Mouse (Mus musculus): Measurements from ENCODE around the gene Fhl2.

Fhl2 gene

DNA sequence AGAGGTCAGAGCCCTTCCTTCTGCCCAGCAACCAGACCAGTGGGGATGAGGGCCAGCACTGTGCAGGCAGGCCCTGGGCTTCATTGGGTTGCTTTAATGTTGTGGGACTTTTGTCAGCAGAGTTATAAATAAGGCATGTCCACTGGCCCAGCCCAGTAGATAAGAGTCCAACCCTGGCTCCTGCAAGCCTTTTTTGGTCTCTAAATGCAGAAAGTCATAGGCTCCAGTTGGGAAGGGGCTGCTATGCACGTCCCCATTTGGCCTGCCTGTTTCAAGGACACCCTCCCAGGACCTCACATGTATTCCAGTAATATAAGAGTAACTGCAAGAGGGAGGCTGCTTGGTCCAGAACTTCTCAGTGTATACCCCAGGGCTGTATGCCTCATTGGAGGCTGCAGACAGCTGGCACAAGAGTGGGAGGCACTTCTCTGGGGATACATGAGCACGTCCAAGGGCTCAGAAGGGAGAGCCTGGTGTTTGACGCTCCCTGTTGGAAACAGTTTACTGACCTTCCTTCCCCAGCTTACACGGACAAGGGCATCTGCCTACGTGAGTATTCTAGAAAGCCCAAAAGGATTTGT lies at the start of gene Fhl2:
Fhl2 (minus strand) TSS at position 324 of the 581 bp plus-strand sequence.
- no peak for DNase-seq (ENCODE audit: low spot score in 2 of 2)

DNA sequence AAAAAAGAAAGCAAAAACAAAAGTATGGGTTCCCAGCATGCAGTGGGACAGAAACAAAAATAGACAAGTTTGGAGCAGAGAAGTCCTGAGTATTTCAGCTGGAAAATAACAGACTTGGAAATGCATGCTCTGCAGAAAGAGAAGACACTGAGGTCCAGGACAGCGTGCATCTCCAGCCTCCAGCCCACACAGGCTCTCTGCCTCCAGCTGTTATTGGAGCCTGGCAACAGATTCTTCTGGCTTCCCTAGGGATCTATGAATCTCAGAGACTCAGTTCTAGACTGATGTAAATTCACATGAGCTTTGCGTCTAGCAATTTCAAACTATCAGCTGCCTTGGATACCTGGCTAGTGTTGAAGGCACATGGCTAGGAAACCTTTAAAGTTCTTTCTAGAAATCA lies 48.2 kb upstream of the Fhl2 start:
- no peak for DNase-seq (ENCODE audit: low spot score in 2 of 2)

DNA sequence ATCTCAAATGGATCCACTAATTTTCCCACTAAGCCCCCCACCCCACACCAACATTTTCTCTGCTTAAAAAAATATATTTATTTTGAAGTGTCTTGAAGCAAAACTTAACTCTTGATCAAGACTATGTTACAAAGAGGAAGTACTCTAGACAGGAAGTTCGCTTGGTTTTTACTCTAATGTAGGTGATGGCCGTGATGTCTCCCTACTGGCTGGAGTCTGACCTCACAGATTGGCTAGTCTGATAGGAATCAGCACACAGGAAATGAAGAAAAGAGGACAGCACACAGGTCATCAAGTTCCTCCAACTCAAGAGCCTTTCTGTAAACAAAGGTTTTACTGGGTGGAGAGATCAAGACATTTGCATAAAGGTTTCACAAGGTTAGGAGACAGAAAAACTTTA lies 44.4 kb upstream of the Fhl2 start:
- peak; percentile 41 to 48 for DNase-seq (ENCODE audit: low spot score in 2 of 2)

DNA sequence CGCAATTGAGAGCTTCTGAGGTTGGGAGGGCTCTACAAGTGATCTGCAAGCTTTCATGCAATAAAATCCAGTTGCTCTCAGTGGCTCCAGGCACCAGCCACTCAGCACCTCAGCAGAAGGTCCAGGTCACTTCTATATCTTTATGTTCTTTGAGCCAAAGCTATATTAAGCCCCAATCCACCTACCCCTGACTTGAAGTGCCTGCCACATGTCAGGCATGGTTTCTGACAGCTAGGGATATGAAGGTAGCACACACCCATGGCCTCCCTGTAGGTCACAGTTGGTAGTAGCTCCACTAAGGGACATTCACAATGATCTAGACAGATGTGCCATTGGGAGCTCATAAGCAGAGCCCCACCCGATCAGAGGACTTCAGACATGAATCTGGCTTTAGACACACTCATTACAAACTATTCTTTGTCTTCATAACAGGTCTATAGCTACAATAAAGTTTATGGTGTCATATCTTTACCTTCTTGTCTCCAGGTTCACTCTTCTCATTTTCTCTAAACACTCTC lies 43.1 kb upstream of the Fhl2 start:
- DNase-seq (ENCODE audit: low spot score in 2 of 2) = no peak

DNA sequence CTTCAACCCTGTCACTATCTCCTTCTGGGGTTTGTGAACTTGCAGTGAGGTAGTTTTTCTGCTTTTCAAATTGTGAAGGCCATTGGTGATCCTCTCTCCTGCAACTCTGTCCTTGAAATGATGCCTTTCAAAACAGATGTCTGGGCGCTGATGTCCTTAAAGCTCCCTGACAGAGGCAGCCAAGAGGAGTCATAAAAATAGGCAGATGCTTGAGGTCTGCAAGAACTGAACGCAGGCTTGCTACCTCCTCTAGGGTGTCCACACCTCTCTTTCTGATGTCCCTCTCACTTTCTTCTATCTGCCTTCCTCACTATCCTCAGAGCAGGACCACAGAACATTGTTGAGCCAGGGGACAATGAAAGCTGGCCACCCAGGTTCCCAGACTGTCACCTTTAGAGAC lies 41.7 kb upstream of the Fhl2 start:
- DNase-seq (ENCODE audit: low spot score in 2 of 2) = no peak

DNA sequence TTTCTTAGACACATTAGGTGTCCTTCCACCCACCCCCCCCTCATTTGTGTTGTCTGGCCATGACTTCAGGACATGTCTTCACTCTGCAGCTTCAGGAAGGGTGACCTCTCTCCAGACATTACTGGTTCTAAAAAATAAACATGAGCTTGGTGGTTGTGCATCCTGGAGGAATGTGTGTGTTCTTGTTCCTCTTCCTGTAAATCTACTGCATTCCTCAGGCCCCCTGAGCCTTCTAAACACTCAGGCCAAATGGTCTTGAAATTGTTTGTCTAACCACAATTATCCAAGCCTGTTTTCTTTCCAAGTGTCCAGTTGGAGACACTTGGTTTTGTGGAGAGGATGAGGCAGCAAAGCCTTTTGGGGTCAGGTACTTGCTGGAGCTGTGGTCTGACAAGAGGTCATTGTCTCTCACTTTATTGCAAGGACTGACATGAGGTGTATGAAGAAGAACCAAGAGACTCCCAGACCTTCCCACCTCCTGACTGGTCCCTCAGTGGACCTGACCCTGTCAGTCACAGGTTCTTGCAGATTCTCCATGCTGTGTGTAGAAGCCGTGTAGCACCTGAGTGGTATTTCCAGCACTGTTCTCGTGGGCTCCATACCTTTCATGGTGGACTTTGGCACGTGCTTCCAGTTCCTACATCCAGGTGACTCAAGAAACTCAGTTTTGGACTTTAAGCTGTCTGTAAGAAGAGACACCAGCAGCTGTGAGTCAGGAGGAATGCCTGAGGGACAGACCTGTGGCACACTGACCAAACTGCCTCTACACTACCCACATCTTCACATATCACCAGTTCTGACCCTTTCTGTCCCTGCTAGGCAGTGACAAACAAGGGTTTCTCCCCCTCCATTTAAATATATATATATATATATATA lies 40.8 kb upstream of the Fhl2 start:
- DNase-seq (ENCODE audit: low spot score in 2 of 2) = no peak

DNA sequence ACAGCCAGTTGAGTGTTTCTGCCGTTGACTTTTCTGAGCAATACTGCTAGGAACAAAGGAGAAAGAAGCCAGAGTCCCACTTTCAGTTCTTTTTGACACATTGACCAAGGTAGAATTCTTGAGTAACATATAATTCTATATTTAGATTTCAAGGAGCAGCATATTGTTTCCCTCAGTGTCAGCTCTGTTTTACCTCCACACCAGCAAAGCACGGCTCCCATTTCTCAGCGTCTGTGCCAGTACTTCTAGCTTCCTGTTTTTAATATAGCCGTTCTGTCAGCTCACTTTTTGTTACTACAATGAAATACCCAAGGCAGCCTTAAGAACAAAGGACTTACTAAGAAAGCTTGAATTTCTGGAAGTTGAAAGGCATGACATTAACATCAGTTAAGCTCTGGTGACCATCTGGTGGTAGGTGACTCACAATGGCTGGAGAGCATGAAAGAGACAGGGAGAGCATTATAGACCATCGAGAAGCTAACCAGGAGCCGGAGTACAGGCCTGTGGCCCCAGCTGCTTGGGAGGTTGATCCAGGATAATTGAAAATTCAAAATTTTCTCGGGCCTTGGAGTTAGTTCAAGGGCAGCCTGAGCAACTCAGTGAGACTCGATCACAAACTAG lies 28.9 kb upstream of the Fhl2 start:
- DNase-seq (ENCODE audit: low spot score in 2 of 2) = no peak

DNA sequence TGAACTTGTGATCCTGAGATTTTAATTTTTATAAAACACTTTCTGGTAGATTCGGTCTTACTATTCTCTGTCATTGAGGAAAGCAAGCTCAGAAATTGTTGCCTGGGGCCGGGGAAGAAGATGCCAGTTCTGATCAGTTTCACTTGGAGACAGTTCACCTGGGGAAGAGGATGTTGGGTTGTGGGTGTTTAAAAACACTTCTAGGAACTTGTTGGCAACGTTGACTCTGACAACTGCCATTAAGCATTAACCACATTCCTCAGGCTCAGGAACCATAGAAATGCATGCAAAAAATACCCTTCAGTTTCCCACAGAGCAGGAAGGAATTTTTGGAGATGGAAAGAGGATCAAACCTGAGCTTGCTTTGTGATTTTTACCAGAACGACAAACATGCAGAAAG lies 28.2 kb upstream of the Fhl2 start:
- DNase-seq (ENCODE audit: low spot score in 2 of 2) = no peak

DNA sequence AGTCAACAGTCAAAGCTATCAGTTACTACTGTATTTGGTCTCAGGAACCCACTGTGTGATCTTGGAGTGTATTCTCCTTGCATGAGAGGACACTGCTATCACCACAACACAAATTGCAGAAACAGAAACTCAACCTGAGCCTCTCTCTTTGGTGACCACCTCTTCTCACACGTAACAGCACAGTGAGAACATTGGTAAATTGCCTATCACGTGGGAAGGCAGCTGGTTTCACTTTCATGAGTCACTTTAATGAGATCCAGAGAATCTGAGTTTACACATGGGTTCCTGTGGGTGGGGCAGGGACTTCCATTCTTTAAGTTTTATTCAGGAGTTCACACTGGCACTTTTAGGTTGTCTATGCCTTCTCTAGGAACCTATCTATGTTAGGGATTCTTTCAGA lies 27.4 kb upstream of the Fhl2 start:
- DNase-seq (ENCODE audit: low spot score in 2 of 2) = peak; percentile 70 to 74

DNA sequence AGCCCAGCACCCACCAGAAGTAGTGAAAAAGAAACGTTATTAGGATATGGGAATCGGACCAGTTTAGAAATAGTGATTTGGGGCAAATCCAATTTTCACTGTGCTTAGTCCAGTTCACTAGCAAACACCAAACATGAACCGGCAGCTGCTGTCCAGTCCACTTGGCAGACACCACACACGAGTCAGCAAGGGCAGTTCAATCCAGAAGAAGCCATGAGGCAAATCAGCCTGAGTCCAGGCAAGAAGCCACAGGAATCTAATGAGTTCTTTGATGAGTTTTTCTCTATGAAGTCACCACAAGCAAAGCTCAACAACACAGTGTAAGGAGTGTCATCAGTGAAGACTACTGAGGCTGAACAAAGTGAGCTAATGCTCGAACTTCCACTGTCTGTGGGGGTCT lies 26.3 kb upstream of the Fhl2 start:
- DNase-seq (ENCODE audit: low spot score in 2 of 2) = no peak

DNA sequence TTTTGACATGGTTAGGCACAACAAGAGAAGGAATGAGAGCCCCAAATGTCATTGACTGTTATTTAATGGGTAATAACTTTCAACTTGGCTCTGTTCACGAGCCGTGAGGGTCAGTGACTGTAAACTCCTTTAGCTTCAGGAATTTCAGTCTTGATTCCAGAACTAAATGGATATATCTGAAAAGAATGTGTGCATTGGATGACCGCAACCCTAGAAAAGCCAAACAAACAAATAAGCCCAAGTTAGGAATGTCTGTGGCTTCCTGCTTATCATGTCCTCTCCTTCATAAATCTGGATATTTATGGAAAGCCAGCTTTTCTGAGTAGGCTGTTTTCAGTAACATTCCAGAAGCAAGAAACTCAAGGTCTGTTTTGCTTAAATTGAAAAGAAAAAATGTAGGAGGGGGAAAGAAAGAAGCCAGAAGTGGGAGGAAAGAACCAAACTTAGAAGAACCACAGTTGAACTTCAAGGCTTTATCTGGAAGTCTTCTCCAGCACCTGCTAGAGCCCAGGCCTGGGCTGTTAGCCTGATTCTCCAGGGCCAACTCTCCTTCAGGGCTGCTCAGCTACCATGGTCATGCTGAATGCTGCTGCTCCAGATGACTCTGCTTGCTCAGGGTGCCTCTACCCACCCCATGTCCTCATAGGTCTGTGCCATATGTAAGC lies 21.4 kb upstream of the Fhl2 start:
- no peak for DNase-seq (ENCODE audit: low spot score in 2 of 2)

DNA sequence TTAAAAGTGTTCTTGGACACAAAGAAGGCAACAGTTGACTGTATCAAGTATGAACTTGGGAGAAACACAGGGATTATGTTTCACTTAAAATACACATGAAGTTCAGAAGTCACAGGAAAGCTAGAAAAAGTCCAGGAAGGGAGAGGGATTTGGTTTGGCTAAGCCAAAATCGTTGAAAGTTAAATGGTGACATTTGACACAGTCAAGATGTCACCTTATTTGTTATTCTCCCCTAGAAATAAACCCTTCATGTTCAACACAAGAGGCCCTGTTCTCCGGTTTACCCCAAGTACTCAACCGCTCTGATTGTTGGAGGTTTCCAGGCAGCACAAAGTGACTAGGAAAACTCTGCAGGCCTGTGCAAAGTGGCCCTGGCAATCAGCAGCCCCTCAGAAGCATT lies 18.8 kb upstream of the Fhl2 start:
- no peak for DNase-seq (ENCODE audit: low spot score in 2 of 2)

DNA sequence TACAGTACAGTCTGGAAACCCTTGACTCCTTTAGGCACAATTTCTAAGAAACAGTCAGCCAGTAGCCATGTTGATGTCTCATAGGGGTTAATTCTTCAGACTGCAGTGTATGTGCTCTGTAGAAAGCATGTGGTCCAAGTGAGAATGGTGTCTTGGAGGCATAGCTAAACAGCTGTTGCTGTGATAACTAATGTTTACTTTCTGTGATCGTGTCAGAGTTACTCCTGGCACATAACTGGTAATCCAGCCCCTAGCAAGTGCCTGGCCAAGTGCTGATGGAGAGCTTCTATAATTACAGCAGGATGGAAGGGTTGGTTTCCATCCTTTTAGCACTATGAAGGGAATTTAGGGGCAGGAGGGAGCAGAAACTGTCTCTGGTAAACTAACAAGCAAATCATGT lies 14.5 kb upstream of the Fhl2 start:
- DNase-seq (ENCODE audit: low spot score in 2 of 2) = no peak

DNA sequence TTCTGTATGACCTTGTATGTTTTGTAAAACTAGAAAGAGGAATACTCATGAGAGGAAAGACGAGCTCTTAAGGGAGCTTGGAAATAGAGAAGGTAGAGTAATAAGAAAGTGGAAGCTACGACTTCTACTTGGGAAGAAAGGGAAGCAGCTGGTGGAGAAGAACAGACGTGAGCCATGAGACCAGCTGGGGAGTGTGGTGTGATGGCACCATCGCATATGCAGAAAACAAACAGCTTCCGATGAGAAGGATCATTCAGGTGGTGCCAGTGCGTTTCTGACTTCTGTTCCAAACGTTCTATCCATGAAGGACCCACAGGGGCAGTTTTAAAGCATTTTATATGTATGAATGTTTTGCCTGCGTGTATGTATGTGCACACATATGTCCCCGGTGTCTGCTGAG lies 13.5 kb upstream of the Fhl2 start:
- no peak for DNase-seq (ENCODE audit: low spot score in 2 of 2)

DNA sequence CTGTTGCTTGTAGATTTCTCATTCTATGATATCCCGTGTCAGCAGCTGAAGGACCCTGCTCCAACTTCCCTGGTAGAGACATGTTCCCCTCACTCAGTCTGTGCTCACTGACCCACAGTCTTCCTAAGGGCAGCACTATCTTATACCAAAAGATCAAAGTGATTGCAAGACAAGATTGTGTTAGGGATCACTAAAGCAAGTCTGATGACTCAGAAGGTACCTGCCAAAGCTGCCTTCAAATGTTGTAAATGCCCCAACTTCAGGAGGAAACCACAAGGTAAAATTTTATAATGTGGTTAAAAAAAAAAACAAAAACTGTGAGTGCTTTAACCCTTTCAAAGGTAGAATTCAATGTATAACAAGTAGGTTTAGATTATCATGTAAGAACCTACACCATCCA lies 10.4 kb upstream of the Fhl2 start:
- DNase-seq (ENCODE audit: low spot score in 2 of 2) = no peak

DNA sequence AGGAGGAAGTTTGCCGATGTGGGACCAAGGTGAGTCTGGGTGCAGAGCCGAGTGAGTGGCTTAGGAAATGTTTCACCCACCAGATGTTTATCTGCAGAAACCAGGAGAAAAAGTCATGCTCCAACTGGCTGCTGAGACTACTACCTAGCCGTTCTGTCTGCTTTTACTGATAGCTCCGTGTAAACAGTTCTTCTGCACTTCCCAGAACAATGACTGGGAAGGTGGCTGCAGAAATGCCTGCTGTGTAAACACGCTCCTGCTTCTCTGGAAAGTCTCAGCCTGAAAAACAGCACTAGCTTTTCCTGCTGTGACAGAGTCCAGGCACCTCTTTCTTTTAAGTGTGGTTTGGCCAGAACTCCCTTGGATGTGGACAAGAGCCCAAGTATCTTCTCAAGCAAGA lies 6.5 kb upstream of the Fhl2 start:
- DNase-seq (ENCODE audit: low spot score in 2 of 2) = no peak

DNA sequence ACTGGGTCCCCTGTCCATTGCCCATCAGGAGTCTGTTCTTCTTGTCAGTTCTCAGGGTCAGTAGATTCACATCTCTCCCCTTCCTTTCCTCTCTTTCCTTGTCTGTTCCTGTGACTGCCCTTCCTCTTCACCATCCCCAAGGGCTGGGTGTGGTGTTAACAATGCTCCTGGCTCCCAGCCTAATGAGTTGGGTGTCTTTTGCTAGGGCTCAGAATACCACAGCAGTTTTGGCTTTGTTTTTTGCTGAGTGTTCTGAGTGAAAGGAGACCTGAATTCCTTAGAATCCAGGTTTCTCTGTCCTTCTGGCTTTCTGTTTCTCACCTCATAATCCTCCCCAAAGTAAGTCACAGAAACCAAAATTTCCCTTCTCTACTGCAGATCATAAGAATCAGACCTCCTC lies 5.4 kb upstream of the Fhl2 start:
- DNase-seq (ENCODE audit: low spot score in 2 of 2) = no peak

DNA sequence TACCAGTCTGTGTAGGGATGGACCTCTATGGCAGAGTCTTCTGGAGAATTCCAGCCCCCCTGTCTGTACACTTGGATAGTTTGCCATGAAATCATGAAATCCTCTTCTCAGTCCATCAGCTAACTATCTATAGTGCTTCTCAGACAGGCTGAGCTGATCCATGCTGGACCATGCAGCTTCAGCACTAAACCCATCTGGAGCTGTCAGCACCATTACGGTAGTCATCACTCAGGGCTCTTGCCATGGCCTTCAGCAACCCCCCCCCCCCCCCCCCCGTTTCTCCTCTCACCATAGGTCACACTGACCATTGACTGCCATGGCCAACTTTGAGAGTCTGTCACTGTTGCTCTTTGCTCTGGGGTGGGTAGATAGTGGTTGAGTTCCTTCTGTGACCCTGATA lies 5.0 kb upstream of the Fhl2 start:
- DNase-seq (ENCODE audit: low spot score in 2 of 2) = no peak

DNA sequence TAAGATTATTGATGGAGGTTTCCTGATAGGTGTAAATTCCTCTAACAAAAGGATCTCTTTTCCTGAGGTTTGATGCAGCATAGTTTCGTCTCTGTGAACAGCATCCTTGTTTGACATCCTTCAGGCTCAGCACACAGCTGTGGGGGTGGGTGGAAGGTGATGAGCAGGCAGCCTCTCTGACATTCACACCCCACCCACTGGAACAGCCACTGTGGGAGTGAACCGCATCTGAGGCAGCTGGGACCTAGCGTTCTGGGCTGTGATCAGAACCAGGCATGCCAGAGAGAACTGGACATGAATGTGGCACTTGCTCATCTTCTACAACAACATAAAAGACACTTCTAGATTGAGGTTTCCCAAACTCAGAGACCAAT lies 3.1 kb upstream of the Fhl2 start:
- DNase-seq (ENCODE audit: low spot score in 2 of 2) = no peak

DNA sequence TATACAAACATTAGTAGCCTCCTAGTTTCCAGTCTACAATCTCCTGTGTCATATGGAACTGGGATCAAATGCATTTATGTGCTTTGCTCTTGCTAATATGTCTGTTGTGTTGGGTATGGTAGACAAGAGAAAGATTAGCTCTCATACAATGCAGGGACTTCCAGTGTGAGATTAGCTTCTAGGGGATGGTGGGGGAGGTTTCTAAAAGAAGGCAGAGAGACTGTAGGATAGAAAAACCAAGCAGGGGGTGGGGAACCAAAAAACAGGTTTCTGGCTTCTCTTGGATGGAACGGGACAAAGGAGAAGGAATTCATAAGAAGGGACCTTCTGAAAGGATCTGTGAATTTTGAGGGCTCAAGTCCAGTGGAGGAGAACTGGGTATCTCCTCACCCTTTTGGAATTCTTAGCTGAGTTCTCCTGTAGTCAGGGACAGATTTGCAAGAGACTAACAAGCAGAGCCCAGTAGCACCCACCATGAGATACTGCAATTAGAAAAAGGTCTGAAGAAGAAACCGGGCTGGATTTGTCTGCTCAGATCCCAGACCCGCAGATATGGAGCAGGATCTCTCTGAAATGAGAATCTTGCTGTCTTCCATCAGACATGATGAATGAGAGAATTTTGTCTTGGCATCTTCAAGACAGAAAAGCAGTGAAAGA lies 2.6 kb upstream of the Fhl2 start:
- DNase-seq (ENCODE audit: low spot score in 2 of 2) = no peak

DNA sequence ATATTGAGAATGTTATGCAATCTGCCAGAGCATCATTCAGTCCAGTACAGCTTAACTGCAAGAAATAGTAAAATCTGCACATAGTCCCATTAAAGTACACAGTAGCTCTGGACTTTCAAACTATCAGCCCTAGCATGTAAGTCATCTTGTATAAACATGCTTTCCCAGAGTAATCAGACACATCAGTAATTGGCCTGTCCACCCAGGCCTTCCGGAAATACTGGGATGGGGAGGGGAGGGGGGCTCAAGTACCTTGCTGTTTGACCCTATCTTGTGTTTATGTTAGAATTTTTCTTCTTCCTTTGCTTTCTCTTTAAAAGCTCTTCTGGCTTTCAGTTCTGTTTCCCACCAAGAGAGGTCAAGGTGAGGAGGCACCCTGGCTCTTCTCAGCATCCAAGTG lies 725 bp downstream of the Fhl2 start:
- DNase-seq (ENCODE audit: low spot score in 2 of 2) = no peak

DNA sequence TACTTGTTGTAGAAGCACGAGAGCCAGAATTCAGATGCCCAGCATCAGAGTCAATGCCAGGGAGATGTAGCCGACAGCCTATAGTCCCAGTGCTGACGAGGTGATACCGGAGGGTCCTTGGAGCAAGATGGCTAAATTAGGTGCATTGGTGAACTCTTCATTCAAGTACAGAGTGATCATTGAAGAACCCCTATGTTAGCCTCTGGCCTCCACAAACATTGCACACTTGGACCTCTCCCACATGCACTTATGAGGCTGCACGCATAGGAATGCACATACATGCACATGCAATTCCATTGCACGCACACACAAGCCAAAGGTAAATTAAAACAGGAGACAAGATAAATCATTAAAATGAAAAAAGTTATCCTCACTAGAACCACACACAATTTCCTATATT lies 3.4 kb downstream of the Fhl2 start:
- no peak for DNase-seq (ENCODE audit: low spot score in 2 of 2)
